In the genomic region with DNA sequence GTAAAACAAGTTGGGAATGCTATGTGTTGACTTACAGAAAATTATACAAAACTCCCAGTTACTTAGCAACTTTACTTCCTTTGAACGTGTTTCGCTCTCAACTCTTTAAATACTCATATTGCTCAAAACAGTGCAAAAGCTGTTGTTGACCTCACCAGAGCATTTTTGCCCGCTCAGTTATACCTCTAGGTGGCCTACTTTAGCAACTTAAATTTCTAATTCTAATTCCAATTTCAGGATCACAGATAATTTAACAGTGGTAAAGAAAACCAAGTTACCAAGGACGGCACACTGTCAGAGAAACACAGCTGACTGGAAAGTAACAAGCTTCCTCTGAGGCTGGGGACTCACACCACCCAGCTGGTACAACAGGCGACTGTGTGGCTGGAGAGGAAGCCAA, we compare ENCODE assay signal across 12 mouse cellular contexts. TPM values are rescaled to one million over a fixed set of nuclear protein-coding genes. Genes with fewer than 3 reads are reported as not detected.
DNase-seq lines count a peak whose midpoint lies in the region; ATAC-seq and TF ChIP-seq lines count a peak whose summit lies in the region.
"Had no signal": no experiment of that assay in that cellular context is flagged by ENCODE, and none has a peak within 500 bp of the region (broad histone marks: within the 10 kb centered on the region; RNA-seq: fewer than 3 reads in every experiment).

No protein-coding gene starts in this region.

- 74% methylated on average over 5 of the region's 5 CpGs for WGBS in stomach, postnatal 0 days

- H3K4me3 ChIP-seq in stomach, postnatal 0 days (ENCODE audit: low read depth, low read length) = no peak overlapping the region
- H3K4me3 ChIP-seq: hindbrain, embryonic 15.5 days; midbrain, embryonic 13.5 days had no signal

- no peak overlapping the region for H3K4me2 ChIP-seq in stomach, postnatal 0 days (replicated peaks; ENCODE audit: low read depth)
- H3K4me2 ChIP-seq: hindbrain, embryonic 15.5 days; midbrain, embryonic 13.5 days had no signal

- no peak overlapping the region for H3K27ac ChIP-seq in stomach, postnatal 0 days (replicated peaks)
- H3K27ac ChIP-seq: hindbrain, embryonic 15.5 days; midbrain, embryonic 13.5 days had no signal

- TF ChIP-seq EP300 in stomach, postnatal 0 days (optimal IDR thresholded peaks at IDR 0.05) = no peak

- H3K9me3 ChIP-seq in stomach, postnatal 0 days (ENCODE audit: control insufficient read depth, low read length) = no peaks in the 10 kb centered on the region
- H3K9me3 ChIP-seq: hindbrain, embryonic 15.5 days; midbrain, embryonic 13.5 days had no signal

- no peak for ATAC-seq in stomach, postnatal 0 days (ENCODE audit: low FRiP score, low TSS enrichment)
- ATAC-seq: midbrain, embryonic 13.5 days had no signal

- H3K4me1 ChIP-seq in stomach, postnatal 0 days (replicated peaks; ENCODE audit: control insufficient read depth, insufficient read depth) = no peaks in the 10 kb centered on the region
- H3K4me1 ChIP-seq: hindbrain, embryonic 15.5 days; midbrain, embryonic 13.5 days had no signal

- H3K9ac ChIP-seq in stomach, postnatal 0 days (ENCODE audit: low read length) = no peak overlapping the region
- H3K9ac ChIP-seq: hindbrain, embryonic 15.5 days; midbrain, embryonic 13.5 days had no signal

- DNase-seq in kidney, adult 9 months = peak; percentile 13
- DNase-seq in kidney, postnatal 10 days = no peak
- DNase-seq in thymus, postnatal 14 days = peak; percentile 19
- DNase-seq in thymus, postnatal 10 days (ENCODE audit: low spot score in 2 of 2) = no peak
- DNase-seq in adipocyte (ENCODE audit: low spot score) = peak; percentile 17
- no peak for DNase-seq in stomach, postnatal 0 days (ENCODE audit: low spot score)
- DNase-seq in testis, postnatal 10 days (ENCODE audit: low spot score) = no peak
- no peak for DNase-seq in embryo, embryonic 9.5 days (ENCODE audit: extremely low spot score)
- DNase-seq: cerebellum, postnatal 25 days; right cerebral cortex, postnatal 4 days had no signal

- H3K27me3 ChIP-seq in stomach, postnatal 0 days (ENCODE audit: control insufficient read depth, insufficient read depth, low read length) = no peaks in the 10 kb centered on the region
- H3K27me3 ChIP-seq: hindbrain, embryonic 15.5 days; midbrain, embryonic 13.5 days had no signal

- peak; percentile 62 for TF ChIP-seq CTCF in stomach, postnatal 0 days (IDR thresholded peaks at IDR 0.05; ENCODE audit: low read depth)

- no peaks in the 10 kb centered on the region for H3K36me3 ChIP-seq in stomach, postnatal 0 days (ENCODE audit: control insufficient read depth, insufficient read depth, low read length)

RNA-seq across cellular contexts. Expression of a gene that starts 33.7 kb away (rescaled TPM):
- 23.0 and 27.1 TPM in 2 replicates for polyA plus RNA-seq in stomach, postnatal 0 days (2015; fragmentation: Nextera tagmentation; extraction: Ambion mirVana)

Comparison
In these comparisons a context has a peak if more than half of its experiments do, and no peak if none do; other contexts are left out.
1. DNase-seq: peak in kidney, adult 9 months (single experiment), thymus, postnatal 14 days (single experiment) and adipocyte (single experiment); none in kidney, postnatal 10 days (single experiment), thymus, postnatal 10 days (0 of 2), stomach, postnatal 0 days (single experiment), testis, postnatal 10 days (single experiment) and embryo, embryonic 9.5 days (single experiment).